Mouse (Mus musculus): ENCODE results near the gene Dhrs2.

The Dhrs2 gene

DNA sequence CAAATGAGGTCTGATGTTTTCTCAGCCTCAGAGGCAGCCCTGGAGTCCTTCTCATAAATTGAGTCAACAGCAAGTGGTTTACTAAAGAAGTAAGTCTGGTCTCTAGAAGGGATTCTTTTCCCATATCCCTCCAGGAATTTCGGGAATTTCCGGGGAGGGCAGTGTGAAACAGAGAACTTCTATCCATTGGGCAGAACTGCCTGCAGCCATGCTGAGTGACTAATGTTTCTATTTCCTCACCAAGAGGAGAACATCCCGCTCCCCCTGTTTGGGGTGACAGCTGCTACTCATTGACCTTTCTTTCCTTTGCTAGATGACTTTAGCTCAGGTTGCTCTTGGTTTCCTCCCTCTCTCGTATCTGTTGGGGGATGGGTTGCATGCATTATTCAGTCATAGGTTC is 31.8 kb downstream of the Dhrs2 start:
- DNase-seq: no peak

- no peak for DNase-seq
Measured at GRCm38 (mm10) chr14:55255443-55255842, 33.6 kb downstream of the Dhrs2 start.

GRCm38 (mm10) chr14:55271158-55271557 is 49.4 kb downstream of the Dhrs2 start:
- DNase-seq: peak; percentile 78

DNA sequence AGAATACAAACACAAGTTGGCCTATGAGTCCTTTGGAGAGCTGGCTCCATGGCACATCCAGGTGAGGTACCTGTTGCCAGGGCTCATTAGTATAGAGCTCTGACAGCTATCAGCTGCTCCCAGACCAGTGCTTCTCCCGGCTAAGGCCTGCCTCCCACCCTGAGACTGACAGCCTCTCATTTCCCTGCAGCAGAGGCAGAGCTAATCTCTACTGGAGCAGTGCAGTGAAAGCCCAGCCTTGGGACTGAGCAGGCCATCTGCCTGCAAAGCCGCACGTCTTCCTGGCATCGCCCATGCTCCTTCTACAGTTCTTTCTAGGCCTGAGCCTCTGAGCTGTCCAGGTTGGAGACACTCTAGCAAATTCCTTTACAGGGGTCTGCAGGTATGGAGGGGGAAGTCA is 51.2 kb downstream of the Dhrs2 start:
- DNase-seq: no peak

DNA sequence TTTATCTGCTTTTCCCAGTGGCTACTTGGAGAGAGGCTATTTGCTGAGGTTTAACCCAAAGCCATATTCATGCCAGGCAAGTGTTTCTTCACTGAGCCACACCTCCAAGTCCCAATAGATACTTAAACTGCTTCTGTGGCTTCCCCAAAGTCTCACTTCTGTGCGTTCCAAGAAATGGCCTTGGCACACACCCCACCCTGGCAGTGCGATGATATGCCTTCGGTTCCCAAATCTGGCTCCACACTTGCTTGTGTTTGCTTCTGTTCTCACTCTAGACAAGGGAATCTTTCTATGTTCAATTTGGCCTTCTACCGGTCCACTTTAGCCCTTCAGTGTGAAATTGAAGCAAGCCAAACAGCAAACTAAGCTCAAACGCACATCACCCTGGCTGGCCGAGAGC is 53.0 kb downstream of the Dhrs2 start:
- no peak for DNase-seq

DNA sequence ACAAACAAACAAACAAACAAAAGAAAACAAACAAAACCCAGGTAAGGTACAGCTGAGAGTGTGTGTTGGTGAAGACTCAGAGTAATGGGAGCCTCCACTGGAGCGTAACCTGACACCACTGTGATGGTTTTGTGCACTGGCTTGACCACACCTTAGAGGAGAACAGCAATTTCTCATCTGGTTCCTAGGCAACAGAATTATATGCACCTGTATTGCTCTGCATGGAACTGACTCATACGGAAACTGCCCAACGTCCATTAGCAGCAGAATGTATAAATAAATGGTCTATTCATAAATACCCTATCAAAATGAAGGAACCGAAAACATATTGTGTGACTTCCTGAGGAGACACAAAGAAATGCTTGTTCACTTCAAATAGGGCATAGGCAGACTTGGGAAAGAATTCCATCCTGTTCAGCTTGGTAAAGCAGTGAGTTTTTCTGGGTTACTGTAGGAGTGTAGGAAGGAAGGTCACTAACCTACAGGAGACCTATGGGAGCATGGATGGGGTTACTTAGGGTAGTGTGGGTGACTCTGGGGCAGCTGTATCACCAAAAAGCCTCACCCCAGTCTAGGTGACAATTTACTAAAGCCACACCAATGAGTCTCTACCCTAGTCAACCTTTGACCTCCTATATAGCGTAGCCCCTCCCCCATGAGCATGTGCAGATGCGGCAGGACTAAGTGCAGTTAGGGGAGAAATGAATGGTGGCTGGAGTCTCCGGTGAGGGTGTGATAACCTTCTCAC is 57.7 kb downstream of the Dhrs2 start:
- DNase-seq: no peak
